Comparison of ENCODE assay signal across 11 mouse cellular contexts in genomic region chr10:127734434-127734833, GRCm38 (mm10). TPM values are rescaled to one million over a fixed set of nuclear protein-coding genes. Genes with fewer than 3 reads are reported as not detected.
DNase-seq lines count a peak whose midpoint lies in the region; ATAC-seq and TF ChIP-seq lines count a peak whose summit lies in the region.
"Had no signal": no experiment of that assay in that cellular context is flagged by ENCODE, and none has a peak within 500 bp of the region (broad histone marks: within the 10 kb centered on the region; RNA-seq: fewer than 3 reads in every experiment).

No protein-coding gene starts in this region.

- TF ChIP-seq CTCF in kidney, postnatal 0 days (IDR thresholded peaks at IDR 0.05; ENCODE audit: low read depth) = peak; percentile 83

- H3K36me3 ChIP-seq in kidney, postnatal 0 days (ENCODE audit: insufficient read depth, low read length) = no peaks in the 10 kb centered on the region
- H3K36me3 ChIP-seq in kidney, embryonic 14.5 days (ENCODE audit: control insufficient read depth, insufficient read depth, low read length) = no peaks in the 10 kb centered on the region

- no peak overlapping the region for H3K27ac ChIP-seq in kidney, postnatal 0 days
- H3K27ac ChIP-seq in kidney, embryonic 14.5 days (ENCODE audit: low read depth, low read length) = no peak overlapping the region

- no peak overlapping the region for H3K9ac ChIP-seq in kidney, postnatal 0 days (ENCODE audit: low read depth, low read length)
- H3K9ac ChIP-seq in kidney, embryonic 14.5 days (ENCODE audit: low read depth, low read length) = no peak overlapping the region

- no peaks in the 10 kb centered on the region for H3K27me3 ChIP-seq in kidney, postnatal 0 days (ENCODE audit: insufficient read depth, low read length)
- H3K27me3 ChIP-seq in kidney, embryonic 14.5 days (ENCODE audit: control insufficient read depth, insufficient read depth, low read length) = no peaks in the 10 kb centered on the region

- 34% methylated on average over 5 of the region's 5 CpGs for WGBS in kidney, postnatal 0 days
- WGBS in kidney, embryonic 14.5 days = 43% methylated on average over 5 of the region's 5 CpGs

- H3K4me1 ChIP-seq in kidney, postnatal 0 days (replicated peaks; ENCODE audit: insufficient read depth, low read length) = peaks cover 3% of the 10 kb centered on the region; the same call in 1 of the 2 replicates
- 0 out of 2 replicates have a peak, but pooled peaks cover 4% of the 10 kb centered on the region for H3K4me1 ChIP-seq in kidney, embryonic 14.5 days (ENCODE audit: control insufficient read depth, insufficient read depth, low read length)

- no peaks in the 10 kb centered on the region for H3K9me3 ChIP-seq in kidney, postnatal 0 days (replicated peaks; ENCODE audit: low read length)
- H3K9me3 ChIP-seq in kidney, embryonic 14.5 days (ENCODE audit: control insufficient read depth, low read length) = no peaks in the 10 kb centered on the region

- no peak overlapping the region for H3K4me2 ChIP-seq in kidney, postnatal 0 days (ENCODE audit: low read length)
- no peak overlapping the region for H3K4me2 ChIP-seq in kidney, embryonic 14.5 days (replicated peaks; ENCODE audit: low read depth, low read length)

- intact Hi-C loops in heart, postnatal 25 days (cut with DNase I) = no loop called here

- no peak overlapping the region for H3K4me3 ChIP-seq in kidney, postnatal 0 days (replicated peaks; ENCODE audit: low read depth, low read length)
- H3K4me3 ChIP-seq in kidney, embryonic 14.5 days (ENCODE audit: low read length) = no peak overlapping the region

- ATAC-seq in kidney, postnatal 0 days (replicated peaks; ENCODE audit: low FRiP score, low read depth) = no peak
- ATAC-seq in kidney, embryonic 14.5 days (ENCODE audit: low FRiP score, low TSS enrichment) = no peak

- peak; percentile 32 to 51 for DNase-seq in adrenal gland, postnatal 36 days
- no peak for DNase-seq in adrenal gland, adult 8-10 months
- DNase-seq in kidney, postnatal 0 days (ENCODE audit: low spot score) = peak; percentile 81
- DNase-seq in 3T3-L1 (ENCODE audit: low read depth, low spot score) = peak; percentile 61
- DNase-seq in embryo, embryonic 10.5 days (ENCODE audit: low spot score) = peak; percentile 54
- no peak for DNase-seq in B cell, adult 2 months
- DNase-seq in heart, postnatal 25 days (ENCODE audit: low spot score) = no peak
- DNase-seq: heart, postnatal 36 days; layer of hippocampus, postnatal 36 days had no signal

RNA-seq across cellular contexts. Expression of gene Zbtb39, which starts 4.9 kb away (rescaled TPM):
- 10 to 100 TPM; 10.2 to 12.7 TPM for total RNA-seq in adrenal gland, postnatal 36 days (2021)
- 10 to 100 TPM; 11.9 to 20.9 (median 15.8) TPM for total RNA-seq in adrenal gland, adult 8-10 months (2022)
- polyA plus RNA-seq in kidney, postnatal 0 days (2015; fragmentation: Nextera tagmentation; extraction: Ambion mirVana) = 2.8 and 3.0 TPM in 2 replicates
- 6.9 and 7.6 TPM in 2 replicates for polyA plus RNA-seq in kidney, embryonic 14.5 days (2014; fragmentation: Nextera tagmentation; extraction: Ambion mirVana)
- 1 to 10 TPM; 6.8 to 8.3 TPM for total RNA-seq in heart, postnatal 25 days (2021)

RNA-seq across cellular contexts. Expression of gene Tac2, which starts 10.2 kb away (rescaled TPM):
- under 1 TPM in 1 of 2 experiments, not detected in 1; 0.43 TPM for total RNA-seq in adrenal gland, postnatal 36 days (2021)
- not detected for total RNA-seq in adrenal gland, adult 8-10 months (2022)
- 2.5 and 2.6 TPM in 2 replicates for polyA plus RNA-seq in kidney, postnatal 0 days (2015; fragmentation: Nextera tagmentation; extraction: Ambion mirVana)
- 1.6 and 2.8 TPM in 2 replicates for polyA plus RNA-seq in kidney, embryonic 14.5 days (2014; fragmentation: Nextera tagmentation; extraction: Ambion mirVana)
- not detected for total RNA-seq in heart, postnatal 25 days (2021)
- total RNA-seq: heart, postnatal 36 days had no signal

RNA-seq across cellular contexts. Expression of gene Gpr182, which starts 17.1 kb away (rescaled TPM):
- total RNA-seq in adrenal gland, postnatal 36 days (2021) = 10 to 100 TPM in 1 of 2 experiments, 1 to 10 TPM in 1; 7.3 to 10.9 TPM
- 10 to 100 TPM in 3 of 4 experiments, 1 to 10 TPM in 1; 9.8 to 13.2 (median 10.4) TPM for total RNA-seq in adrenal gland, adult 8-10 months (2022)
- 8.3 and 8.9 TPM in 2 replicates for polyA plus RNA-seq in kidney, postnatal 0 days (2015; fragmentation: Nextera tagmentation; extraction: Ambion mirVana)
- polyA plus RNA-seq in kidney, embryonic 14.5 days (2014; fragmentation: Nextera tagmentation; extraction: Ambion mirVana) = 2.0 and 3.7 TPM in 2 replicates
- total RNA-seq in heart, postnatal 25 days (2021) = 1 to 10 TPM; 3.4 to 3.8 TPM
- total RNA-seq: megakaryocyte-erythroid progenitor cell, adult 5-6 weeks had no signal

RNA-seq across cellular contexts. Expression of gene Rdh1, which starts 25.1 kb away (rescaled TPM):
- 1 to 10 TPM in 1 of 2 experiments, under 1 TPM in 1; 0.63 to 1.2 TPM for total RNA-seq in adrenal gland, postnatal 36 days (2021)
- 1 to 10 TPM; 4.0 to 5.4 (median 4.4) TPM for total RNA-seq in adrenal gland, adult 8-10 months (2022)
- 0.21 and 0.28 TPM in 2 replicates for polyA plus RNA-seq in kidney, postnatal 0 days (2015; fragmentation: Nextera tagmentation; extraction: Ambion mirVana)
- 0.05 and 0.07 TPM in 2 replicates for polyA plus RNA-seq in kidney, embryonic 14.5 days (2014; fragmentation: Nextera tagmentation; extraction: Ambion mirVana)
- under 1 TPM in 1 of 2 experiments, not detected in 1; 0.08 TPM for total RNA-seq in heart, postnatal 25 days (2021)

RNA-seq across cellular contexts. Expression of gene Rdh16f1, which starts 25.2 kb away (rescaled TPM):
- 1 to 10 TPM; 1.2 to 2.3 TPM for total RNA-seq in adrenal gland, postnatal 36 days (2021)
- total RNA-seq in adrenal gland, adult 8-10 months (2022) = 1 to 10 TPM; 4.8 to 9.8 (median 6.6) TPM
- 0.87 and 0.98 TPM in 2 replicates for polyA plus RNA-seq in kidney, postnatal 0 days (2015; fragmentation: Nextera tagmentation; extraction: Ambion mirVana)
- 0.26 TPM in 1 of 2 replicates, not detected in the other for polyA plus RNA-seq in kidney, embryonic 14.5 days (2014; fragmentation: Nextera tagmentation; extraction: Ambion mirVana)
- under 1 TPM in 1 of 2 experiments, not detected in 1; 0.20 TPM for total RNA-seq in heart, postnatal 25 days (2021)
- total RNA-seq: layer of hippocampus, postnatal 36 days; megakaryocyte-erythroid progenitor cell, adult 5-6 weeks had no signal

Comparison
In these comparisons a context has a peak if more than half of its experiments do, and no peak if none do; other contexts are left out.
1. DNase-seq: peak in adrenal gland, postnatal 36 days (2 of 2), kidney, postnatal 0 days (single experiment), 3T3-L1 (single experiment) and embryo, embryonic 10.5 days (single experiment); none in adrenal gland, adult 8-10 months (single experiment), B cell, adult 2 months (0 of 2) and heart, postnatal 25 days (single experiment).